Mouse (Mus musculus) spleen, adult 2 months (tissue): ENCODE data around the gene Kcne1. TPM values are rescaled to one million over a fixed set of nuclear protein-coding genes. Genes with fewer than 3 reads are reported as not detected.
A peak's percentile ranks its signal among the peaks of the same experiment; 100 is the strongest.

Source experiments
- DNase-seq, 2 experiments: peaks; one replicate each; pipeline versions ENCODE4 v3.0.0 to v3.0.0-alpha.2; 2012 to 2021; ENCODE audit warnings: low spot score in 2 of 2, low read depth in 1 of 2
- H3K27ac ChIP-seq: fragments of 200-500 bp; 2 replicates; pipeline ENCODE4 v1.5.1; 2012; ENCODE audit warnings: low read length, inconsistent platforms; ENCODE audit not compliant: insufficient read depth
- H3K27me3 ChIP-seq: fragments of 200-500 bp; 2 replicates; pipeline ENCODE4 v1.6.1; 2012; ENCODE audit warnings: mild to moderate bottlenecking, moderate library complexity, low read length, inconsistent platforms; ENCODE audit not compliant: control insufficient read depth, insufficient read depth
- H3K36me3 ChIP-seq: fragments of 200-500 bp; 2 replicates; pipeline ENCODE4 v1.6.1; 2012; ENCODE audit warnings: mild to moderate bottlenecking, low read length, inconsistent platforms; ENCODE audit not compliant: control insufficient read depth, insufficient read depth
- H3K4me1 ChIP-seq: fragments of 200-500 bp; 2 replicates; pipeline ENCODE4 v1.6.1; 2011; ENCODE audit warnings: inconsistent platforms; ENCODE audit not compliant: control insufficient read depth, insufficient read depth, insufficient read length
- H3K4me3 ChIP-seq: fragments of 200-500 bp; 2 replicates; pipeline ENCODE4 v1.5.1; 2011; ENCODE audit warnings: mild to moderate bottlenecking, inconsistent platforms; ENCODE audit not compliant: insufficient read depth, insufficient read length; ENCODE audit errors: extremely low read depth
- CTCF ChIP-seq: fragments of 200-500 bp; IDR thresholded peaks from 2 replicates; pipeline ENCODE4 v1.5.1; 2011; ENCODE audit warnings: mild to moderate bottlenecking, inconsistent platforms; ENCODE audit not compliant: insufficient read depth, insufficient read length, insufficient replicate concordance; ENCODE audit errors: extremely low read depth
- POLR2A ChIP-seq: fragments of 200-500 bp; IDR thresholded peaks from 2 replicates; pipeline ENCODE4 v1.6.1; 2011; ENCODE audit warnings: low read depth, low read length, inconsistent platforms
- WGBS: fragments of 180-500 bp; shearing (Covaris S2); methylation state at CpG from one replicate; pipeline ENCODE4 v1.1.7; 2018; 5-methylcytosine and 5-hydroxymethylcytosine counted together
- polyA plus RNA-seq: library from polyadenylated mRNA; depleted of rRNA; stranded (reverse); fragments of >200 nt; gene quantifications from 2 replicates; pipeline ENCODE4 v1.2.3, GENCODE M21; 2012

The Kcne1 gene
- polyA plus RNA-seq, 1 experiment = not detected

DNA sequence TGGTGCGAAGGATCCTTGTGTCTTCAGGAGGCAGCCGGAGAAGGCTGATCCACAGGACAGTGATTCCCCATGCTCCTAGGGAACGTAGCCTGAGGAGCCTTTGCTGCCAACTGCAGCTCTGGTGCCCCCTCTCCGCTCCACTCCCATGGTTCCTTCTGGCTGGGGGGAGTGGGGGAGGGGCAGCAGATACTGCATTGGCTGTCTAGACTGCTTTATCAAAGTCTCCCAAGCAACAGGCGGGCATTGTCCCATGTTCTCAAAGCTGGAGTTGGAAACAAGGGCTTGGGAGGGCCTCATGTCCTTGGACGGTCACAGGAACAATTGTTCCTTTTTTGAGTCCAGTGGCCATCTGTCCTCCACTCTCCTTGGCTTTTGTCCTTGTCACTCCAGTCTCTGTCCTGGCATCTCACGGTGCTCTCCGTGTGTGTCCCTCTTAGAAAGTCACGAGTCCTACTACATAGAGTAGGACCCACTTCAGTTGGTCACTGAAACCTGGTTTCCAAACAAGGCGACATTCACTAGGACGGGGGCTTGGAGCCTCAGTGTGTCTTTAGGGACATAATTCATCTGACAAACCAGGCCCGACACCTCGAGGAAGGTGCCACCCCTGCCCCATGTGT lies 12.9 kb downstream of the Kcne1 start:
- Histone ChIP-seq H3K36me3 (no peaks in the 10 kb centered on the region), H3K27ac (no peak overlapping the region), H3K4me1 (no peaks in the 10 kb centered on the region), H3K4me3 (no peak overlapping the region), H3K27me3 (no peaks in the 10 kb centered on the region)
- WGBS = 86% methylated on average over 13 of the region's 13 CpGs
- no peak for DNase-seq
- TF ChIP-seq POLR2A = no peak
- no peak for TF ChIP-seq CTCF

DNA sequence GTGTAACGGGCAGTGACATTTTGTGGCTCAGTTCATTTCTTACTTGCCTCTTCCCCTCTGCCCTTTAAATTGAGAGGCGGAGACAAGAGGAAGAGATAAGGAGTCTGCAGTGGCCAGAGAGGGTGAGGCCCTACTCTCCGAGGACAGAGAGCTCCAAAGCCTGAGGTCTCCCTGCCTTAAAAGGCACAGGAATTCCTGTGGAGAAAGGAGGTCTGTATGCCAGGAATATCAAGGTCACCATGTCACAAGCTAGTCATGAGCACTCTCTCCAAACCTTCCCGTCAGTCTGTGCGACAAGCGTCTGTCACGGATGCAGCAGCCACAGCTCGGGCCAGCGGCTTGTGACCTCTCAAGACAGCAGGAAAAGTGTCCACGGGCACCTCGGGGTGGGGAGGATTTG lies 14.1 kb downstream of the Kcne1 start:
- Histone ChIP-seq H3K27me3 (no peaks in the 10 kb centered on the region), H3K36me3 (no peaks in the 10 kb centered on the region), H3K27ac (no peak overlapping the region), H3K4me3 (no peak overlapping the region), H3K4me1 (no peaks in the 10 kb centered on the region)
- 74% methylated on average over 11 of the region's 11 CpGs for WGBS
- no peak for DNase-seq
- TF ChIP-seq POLR2A (no peak), CTCF (no peak)

DNA sequence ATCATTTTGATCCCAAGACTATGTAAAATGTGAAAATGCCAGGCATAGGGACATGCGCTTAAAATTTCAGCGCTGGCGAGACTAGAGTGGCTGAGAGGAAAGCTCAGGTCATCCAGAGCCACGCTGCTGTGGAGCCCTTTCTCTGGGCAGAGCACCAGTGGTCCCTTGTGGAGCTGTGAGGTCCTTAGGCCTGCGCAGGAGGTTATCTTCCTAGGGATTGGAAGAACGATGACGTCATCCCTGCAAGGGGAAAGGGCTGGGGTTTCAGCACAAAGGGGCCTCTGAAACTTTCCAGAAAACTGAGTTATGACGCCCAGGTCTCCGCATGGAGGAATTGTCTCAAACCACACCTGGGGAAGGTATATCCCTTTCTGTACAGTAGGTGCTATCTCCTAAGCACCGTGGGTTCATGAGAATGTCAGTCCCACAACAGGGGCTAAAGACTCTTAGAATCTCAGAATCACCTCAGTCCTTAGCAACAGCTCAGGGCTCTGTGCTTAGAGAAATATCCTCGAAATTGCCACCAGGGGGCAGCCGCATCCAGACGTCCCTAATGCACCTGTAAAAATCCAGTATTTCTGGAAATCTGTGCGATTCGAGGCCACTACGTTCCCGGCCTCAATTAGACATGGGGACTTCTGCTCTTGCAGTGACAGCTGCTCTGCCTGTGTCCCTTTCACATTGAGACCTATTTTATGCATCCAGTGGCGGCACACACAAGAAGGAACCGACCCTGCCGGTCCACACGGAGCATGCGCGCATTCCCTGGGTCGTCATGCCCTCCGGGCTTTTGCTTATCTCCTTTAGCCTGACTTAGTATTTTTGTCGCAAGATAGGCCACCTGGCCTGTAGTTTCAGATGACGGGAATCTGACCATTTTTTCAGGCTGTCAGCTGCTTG lies 18.4 kb downstream of the Kcne1 start:
- no peaks in the 10 kb centered on the region for H3K27me3 ChIP-seq
- H3K4me3 ChIP-seq = no peak overlapping the region
- no peaks in the 10 kb centered on the region for H3K4me1 ChIP-seq
- no peaks in the 10 kb centered on the region for H3K36me3 ChIP-seq
- no peak overlapping the region for H3K27ac ChIP-seq
- 28% methylated on average over 27 of the region's 27 CpGs for WGBS
- DNase-seq = peak; percentile 3 to 33
- no peak for TF ChIP-seq POLR2A
- peak; percentile 41; the same call in 1 of the 2 replicates for TF ChIP-seq CTCF

DNA sequence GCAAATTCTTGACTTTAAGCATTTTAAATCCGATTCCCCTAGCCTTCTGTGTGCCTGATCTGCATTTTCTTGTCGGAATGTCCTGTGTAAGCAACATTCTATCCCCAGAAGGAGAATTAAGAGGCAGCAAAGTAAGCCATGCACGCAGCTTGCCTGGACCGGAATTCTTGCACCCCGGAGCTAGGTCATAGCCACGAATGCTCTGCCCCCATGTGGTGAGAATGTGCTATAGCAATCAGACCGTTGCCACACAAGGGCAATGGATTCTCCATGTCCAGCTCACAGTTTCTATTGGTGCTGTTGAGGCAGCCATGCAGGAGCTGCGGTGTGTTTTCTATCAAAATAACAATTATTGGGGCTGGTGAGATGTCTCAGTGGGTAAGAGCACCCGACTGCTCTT lies 23.0 kb downstream of the Kcne1 start:
- Histone ChIP-seq H3K4me1 (no peaks in the 10 kb centered on the region), H3K36me3 (no peaks in the 10 kb centered on the region), H3K27me3 (no peaks in the 10 kb centered on the region), H3K4me3 (no peak overlapping the region), H3K27ac (no peak overlapping the region)
- peak; percentile 23 to 39 for DNase-seq
- whole genome bisulfite sequencing = 11% methylated on average over 9 of the region's 9 CpGs
- TF ChIP-seq POLR2A (no peak), CTCF (peak; percentile 71; the same call in 1 of the 2 replicates)

DNA sequence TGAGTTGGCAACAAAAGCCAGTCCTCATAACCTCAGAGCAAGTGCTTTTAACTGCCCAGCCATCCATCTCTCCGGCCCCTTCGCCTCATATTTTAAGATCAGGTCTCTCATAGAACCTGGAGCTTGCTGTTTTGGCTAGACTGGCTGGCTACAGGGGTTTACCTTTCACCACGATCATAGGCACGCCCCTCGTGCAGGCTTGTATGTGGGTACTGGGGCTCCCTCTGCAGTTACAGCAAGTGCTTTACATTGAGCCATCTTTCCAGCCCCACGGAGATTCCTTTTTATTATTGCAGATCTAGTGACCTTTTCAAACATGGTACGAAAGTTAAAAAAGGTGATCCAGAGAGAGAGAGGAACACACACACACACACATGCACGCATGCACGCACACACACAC lies 24.7 kb downstream of the Kcne1 start:
- H3K27me3 ChIP-seq = no peaks in the 10 kb centered on the region
- no peak overlapping the region for H3K4me3 ChIP-seq
- H3K36me3 ChIP-seq = no peaks in the 10 kb centered on the region
- no peak for DNase-seq
- WGBS = 65% methylated on average over 9 of the region's 9 CpGs
- no peak for TF ChIP-seq CTCF
- no peak for TF ChIP-seq POLR2A
- H3K4me1 ChIP-seq = no peaks in the 10 kb centered on the region
- H3K27ac ChIP-seq = no peak overlapping the region

DNA sequence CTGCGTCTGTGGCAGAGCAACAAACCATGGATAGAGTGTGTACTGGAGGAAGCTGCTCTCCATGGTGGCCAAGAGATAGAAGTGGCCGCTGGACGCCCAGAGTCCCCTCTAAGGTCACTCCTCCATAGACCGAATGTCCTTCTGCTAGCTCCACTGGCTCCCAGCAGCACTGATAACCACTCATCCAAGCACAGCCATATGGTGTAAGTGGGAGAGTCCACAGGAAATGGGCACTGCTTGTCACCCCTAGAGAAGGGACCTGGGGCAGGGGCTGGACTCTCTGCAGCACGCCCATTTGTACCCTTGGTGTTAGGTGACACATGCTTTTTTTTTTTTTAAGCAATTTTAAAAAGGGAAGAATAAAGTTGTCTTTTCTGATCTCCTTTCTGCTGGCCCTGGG lies 28.3 kb downstream of the Kcne1 start:
- Histone ChIP-seq H3K36me3 (no peaks in the 10 kb centered on the region), H3K4me3 (no peak overlapping the region), H3K27ac (no peak overlapping the region), H3K4me1 (no peaks in the 10 kb centered on the region), H3K27me3 (no peaks in the 10 kb centered on the region)
- TF ChIP-seq POLR2A (no peak), CTCF (no peak)
- WGBS = 85% methylated on average over 5 of the region's 5 CpGs
- no peak for DNase-seq

DNA sequence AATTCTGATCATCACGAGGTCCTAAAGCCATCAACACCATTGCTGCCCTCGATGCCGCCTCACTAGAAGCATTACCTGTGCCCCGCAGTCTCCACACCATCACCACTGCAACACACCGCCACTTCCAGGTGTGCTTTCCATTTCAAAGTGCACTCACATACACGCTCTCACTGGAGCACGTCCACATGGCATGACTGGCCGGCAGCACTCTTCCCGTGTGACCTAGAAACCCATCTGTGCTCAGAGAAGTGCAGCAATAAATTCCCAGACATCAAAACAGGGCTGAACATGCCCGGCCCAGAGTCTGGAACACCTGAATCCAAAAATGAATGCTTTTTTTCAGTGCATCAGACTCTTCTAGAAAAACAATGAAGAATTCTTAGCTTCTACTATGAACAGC lies 31.4 kb downstream of the Kcne1 start:
- Histone ChIP-seq H3K27ac (no peak overlapping the region), H3K4me1 (no peaks in the 10 kb centered on the region), H3K36me3 (no peaks in the 10 kb centered on the region), H3K27me3 (no peaks in the 10 kb centered on the region), H3K4me3 (no peak overlapping the region)
- WGBS = 91% methylated on average over 10 of the region's 10 CpGs
- TF ChIP-seq CTCF (no peak), POLR2A (no peak)
- DNase-seq = no peak
